Mouse (Mus musculus): ENCODE data around the gene Cd37. TPM values are rescaled to one million over a fixed set of nuclear protein-coding genes. Genes with fewer than 3 reads are reported as not detected.

Cd37 gene
- polyA plus RNA-seq, 1 experiment from 2014 or later, result 1.2 TPM

GRCm38 (mm10) chr7:45232716-45233465 is 6.0 kb downstream of the Cd37 start:
- H3K4me3 ChIP-seq, result no peak overlapping the region
- no peaks in the 10 kb centered on the region for H3K9me3 ChIP-seq
- 70% methylated on average over 13 of the region's 13 CpGs for WGBS
- no peak overlapping the region for H3K4me2 ChIP-seq (replicated peaks)
- no peak for ATAC-seq (ENCODE audit: low FRiP score, low read depth)
- peaks cover 18% of the 10 kb centered on the region; the same call in 1 of the 2 replicates for H3K27me3 ChIP-seq (replicated peaks)
- H3K4me1 ChIP-seq, result peaks cover 17% of the 10 kb centered on the region
- no peak overlapping the region for H3K27ac ChIP-seq
- no peak overlapping the region for H3K9ac ChIP-seq
- peaks cover 43% of the 10 kb centered on the region for H3K36me3 ChIP-seq

GRCm38 (mm10) chr7:45231941-45232340 is 7.0 kb downstream of the Cd37 start:
- Histone ChIP-seq H3K4me3 (no peak overlapping the region), H3K27ac (no peak overlapping the region), H3K4me2 (replicated peaks) (no peak overlapping the region), H3K27me3 (replicated peaks) (peaks cover 14% of the 10 kb centered on the region; the same call in 1 of the 2 replicates), H3K9ac (no peak overlapping the region), H3K4me1 (peaks cover 17% of the 10 kb centered on the region), H3K36me3 (peaks cover 50% of the 10 kb centered on the region), H3K9me3 (no peaks in the 10 kb centered on the region)
- 89% methylated on average over 11 of the region's 11 CpGs for WGBS
- no peak for ATAC-seq (ENCODE audit: low FRiP score, low read depth)

GRCm38 (mm10) chr7:45231192-45231591 is 7.7 kb downstream of the Cd37 start:
- no peak overlapping the region for H3K27ac ChIP-seq
- H3K4me1 ChIP-seq, result peaks cover 17% of the 10 kb centered on the region
- H3K27me3 ChIP-seq (replicated peaks), result peaks cover 7% of the 10 kb centered on the region; the same call in 1 of the 2 replicates
- no peak overlapping the region for H3K9ac ChIP-seq
- H3K9me3 ChIP-seq, result no peaks in the 10 kb centered on the region
- H3K4me3 ChIP-seq, result no peak overlapping the region
- ATAC-seq (ENCODE audit: low FRiP score, low read depth), result no peak
- peaks cover 58% of the 10 kb centered on the region for H3K36me3 ChIP-seq
- WGBS, result 91% methylated on average over 12 of the region's 12 CpGs
- no peak overlapping the region for H3K4me2 ChIP-seq (replicated peaks)

- Histone ChIP-seq H3K36me3 (peaks cover 73% of the 10 kb centered on the region), H3K27ac (peak overlapping the region; percentile 17; the same call in 1 of the 2 replicates), H3K4me3 (no peak overlapping the region), H3K4me2 (replicated peaks) (no peak overlapping the region), H3K9ac (no peak overlapping the region), H3K9me3 (no peaks in the 10 kb centered on the region), H3K4me1 (peaks cover 15% of the 10 kb centered on the region), H3K27me3 (replicated peaks) (no peaks in the 10 kb centered on the region; the same call in 1 of the 2 replicates)
- 89% methylated on average over 7 of the region's 7 CpGs for WGBS
- no peak for ATAC-seq (ENCODE audit: low FRiP score, low read depth)
Measured at GRCm38 (mm10) chr7:45229459-45230203, 9.3 kb downstream of the Cd37 start.

GRCm38 (mm10) chr7:45229046-45229445 is 9.9 kb downstream of the Cd37 start:
- Histone ChIP-seq H3K9me3 (no peaks in the 10 kb centered on the region), H3K27ac (no peak overlapping the region), H3K27me3 (replicated peaks) (no peaks in the 10 kb centered on the region; the same call in 1 of the 2 replicates), H3K36me3 (peaks cover 79% of the 10 kb centered on the region), H3K4me1 (peaks cover 9% of the 10 kb centered on the region), H3K4me2 (replicated peaks) (no peak overlapping the region), H3K9ac (no peak overlapping the region), H3K4me3 (no peak overlapping the region)
- no peak for ATAC-seq (ENCODE audit: low FRiP score, low read depth)
- WGBS, result 97% methylated on average over 8 of the region's 8 CpGs

- WGBS, result 94% methylated on average over 18 of the region's 18 CpGs
- H3K36me3 ChIP-seq, result peaks cover 83% of the 10 kb centered on the region
- peaks cover 5% of the 10 kb centered on the region; the same call in 1 of the 2 replicates for H3K4me1 ChIP-seq
- H3K9me3 ChIP-seq, result no peaks in the 10 kb centered on the region
- no peak for ATAC-seq (ENCODE audit: low FRiP score, low read depth)
- H3K27ac ChIP-seq, result no peak overlapping the region
- H3K27me3 ChIP-seq (replicated peaks), result no peaks in the 10 kb centered on the region
- no peak overlapping the region for H3K9ac ChIP-seq
- H3K4me3 ChIP-seq, result no peak overlapping the region
- no peak overlapping the region for H3K4me2 ChIP-seq (replicated peaks)
Measured at GRCm38 (mm10) chr7:45228548-45228947, 10.4 kb downstream of the Cd37 start.

- no peak for ATAC-seq (ENCODE audit: low FRiP score, low read depth)
- Histone ChIP-seq H3K4me3 (no peak overlapping the region), H3K36me3 (peaks cover 83% of the 10 kb centered on the region), H3K4me2 (replicated peaks) (no peak overlapping the region), H3K27ac (no peak overlapping the region), H3K9ac (no peak overlapping the region), H3K9me3 (no peaks in the 10 kb centered on the region), H3K4me1 (peaks cover 3% of the 10 kb centered on the region; the same call in 1 of the 2 replicates), H3K27me3 (replicated peaks) (no peaks in the 10 kb centered on the region)
- WGBS, result 97% methylated on average over 5 of the region's 5 CpGs
Measured at GRCm38 (mm10) chr7:45226421-45226820, 12.5 kb downstream of the Cd37 start.

GRCm38 (mm10) chr7:45224826-45225225 is 14.1 kb downstream of the Cd37 start:
- H3K4me3 ChIP-seq, result no peak overlapping the region
- 97% methylated on average over 7 of the region's 7 CpGs for WGBS
- no peak for ATAC-seq (ENCODE audit: low FRiP score, low read depth)
- H3K27ac ChIP-seq, result no peak overlapping the region
- peaks cover 91% of the 10 kb centered on the region for H3K36me3 ChIP-seq
- no peaks in the 10 kb centered on the region for H3K27me3 ChIP-seq (replicated peaks)
- H3K4me1 ChIP-seq, result peaks cover 3% of the 10 kb centered on the region; the same call in 1 of the 2 replicates
- no peaks in the 10 kb centered on the region for H3K9me3 ChIP-seq
- H3K9ac ChIP-seq, result no peak overlapping the region
- no peak overlapping the region for H3K4me2 ChIP-seq (replicated peaks)

- H3K27me3 ChIP-seq (replicated peaks), result no peaks in the 10 kb centered on the region
- H3K9me3 ChIP-seq, result no peaks in the 10 kb centered on the region
- no peak overlapping the region for H3K4me2 ChIP-seq (replicated peaks)
- 86% methylated on average over 2 of the region's 2 CpGs for WGBS
- no peak overlapping the region for H3K4me3 ChIP-seq
- peaks cover 85% of the 10 kb centered on the region for H3K36me3 ChIP-seq
- no peak for ATAC-seq (ENCODE audit: low FRiP score, low read depth)
- H3K4me1 ChIP-seq, result peaks cover 29% of the 10 kb centered on the region
- H3K27ac ChIP-seq, result no peak overlapping the region
- H3K9ac ChIP-seq, result no peak overlapping the region
Measured at GRCm38 (mm10) chr7:45221680-45222079, 17.2 kb downstream of the Cd37 start.

- Histone ChIP-seq H3K27me3 (replicated peaks) (peaks cover 9% of the 10 kb centered on the region), H3K9me3 (no peaks in the 10 kb centered on the region), H3K9ac (peak overlapping the region; percentile 92), H3K27ac (peak overlapping the region; percentile 80), H3K4me2 (replicated peaks) (peak overlapping the region; percentile 67), H3K4me3 (peak overlapping the region; percentile 66), H3K4me1 (peaks cover 34% of the 10 kb centered on the region), H3K36me3 (peaks cover 40% of the 10 kb centered on the region)
- WGBS, result 2% methylated on average over 13 of the region's 13 CpGs
- peak; percentile 82 for ATAC-seq (ENCODE audit: low FRiP score, low read depth)
Measured at GRCm38 (mm10) chr7:45216442-45217183, 22.3 kb downstream of the Cd37 start.

- peak within 1 kb of the TSS; percentile 66 for H3K4me3 ChIP-seq
- 1% methylated on average over 55 of the region's 55 CpGs for WGBS
Measured at GRCm38 (mm10) chr7:45215673-45216441, 23.1 kb downstream of the Cd37 start, which contains the start of gene Tead2. Gene Tead2, plus strand, starts transcription at chr7:45215753.

More at GRCm38 (mm10) chr7:45215673-45216441, 23.1 kb downstream of the Cd37 start, which contains the start of gene Tead2:
- Histone ChIP-seq H3K36me3 (peaks cover 32% of the 10 kb centered on the region), H3K27ac (peak within 1 kb of the TSS; percentile 80), H3K27me3 (replicated peaks) (peaks cover 16% of the 10 kb centered on the region), H3K4me2 (replicated peaks) (peak within 1 kb of the TSS; percentile 67), H3K4me1 (peaks cover 33% of the 10 kb centered on the region), H3K9ac (peak within 1 kb of the TSS; percentile 92), H3K9me3 (no peaks in the 10 kb centered on the region)
- ATAC-seq (ENCODE audit: low FRiP score, low read depth), result peak; percentile 62
